Mouse (Mus musculus): ENCODE results near the gene Mtor. TPM values are rescaled to one million over a fixed set of nuclear protein-coding genes. Genes with fewer than 3 reads are reported as not detected.
A peak's percentile ranks its signal among the peaks of the same experiment; 100 is the strongest.

The Mtor gene
- total and polyA plus RNA-seq, 2 experiments from 2014 or later = 28.0 to 43.6 TPM

- H3K27me3 ChIP-seq (ENCODE audit: insufficient read depth, low read length) = no peaks in the 10 kb centered on the region
- no peaks in the 10 kb centered on the region for H3K4me1 ChIP-seq (ENCODE audit: insufficient read depth)
- ATAC-seq (peak; percentile 29; the same call in 1 of the 2 replicates), DNase-seq (no peak)
- no peak overlapping the region for H3K4me3 ChIP-seq (ENCODE audit: low read depth, low read length)
- TF ChIP-seq CTCF (IDR thresholded peaks at IDR 0.05; ENCODE audit: low read depth) = no peak
- H3K36me3 ChIP-seq (ENCODE audit: insufficient read depth) = peaks cover 12% of the 10 kb centered on the region
- no peak overlapping the region for H3K9ac ChIP-seq
- no peak overlapping the region for H3K27ac ChIP-seq (ENCODE audit: low read depth, low read length)
- no peaks in the 10 kb centered on the region for H3K9me3 ChIP-seq (ENCODE audit: low read length)
- no peak overlapping the region for H3K4me2 ChIP-seq (ENCODE audit: low read depth)
- WGBS = 73% methylated on average over 10 of the region's 10 CpGs
Measured at GRCm38 (mm10) chr4:148603376-148604139, 155.1 kb downstream of the Mtor start.

DNA sequence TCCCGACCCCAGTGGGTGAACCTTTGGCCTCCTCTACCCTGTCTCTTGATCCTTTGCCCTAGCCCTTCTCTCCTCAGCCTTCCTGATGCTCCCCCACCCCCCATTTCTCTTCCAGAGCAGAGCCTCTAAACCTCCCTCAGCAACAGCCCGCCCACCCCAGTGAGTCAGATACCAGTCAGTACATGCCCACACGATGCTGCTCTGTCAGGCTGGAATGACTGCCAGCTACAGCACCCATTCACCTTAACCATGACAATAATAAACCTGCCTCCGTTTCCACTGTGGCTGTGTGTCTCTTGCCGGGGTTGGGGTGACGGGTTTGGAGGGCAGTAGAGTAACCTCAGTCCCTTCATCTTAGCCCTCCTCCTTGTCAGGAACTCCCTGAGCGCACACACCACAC, 155.7 kb downstream of the Mtor start:
- Histone ChIP-seq H3K27ac (ENCODE audit: low read depth, low read length) (no peak overlapping the region), H3K4me3 (ENCODE audit: low read depth, low read length) (no peak overlapping the region), H3K9me3 (ENCODE audit: low read length) (no peaks in the 10 kb centered on the region), H3K4me1 (ENCODE audit: insufficient read depth) (no peaks in the 10 kb centered on the region), H3K27me3 (ENCODE audit: insufficient read depth, low read length) (no peaks in the 10 kb centered on the region), H3K4me2 (ENCODE audit: low read depth) (no peak overlapping the region), H3K36me3 (ENCODE audit: insufficient read depth) (peaks cover 12% of the 10 kb centered on the region), H3K9ac (no peak overlapping the region)
- no peak for ATAC-seq
- no peak for TF ChIP-seq CTCF (IDR thresholded peaks at IDR 0.05; ENCODE audit: low read depth)
- DNase-seq = no peak
- WGBS = 79% methylated on average over 7 of the region's 7 CpGs

DNA sequence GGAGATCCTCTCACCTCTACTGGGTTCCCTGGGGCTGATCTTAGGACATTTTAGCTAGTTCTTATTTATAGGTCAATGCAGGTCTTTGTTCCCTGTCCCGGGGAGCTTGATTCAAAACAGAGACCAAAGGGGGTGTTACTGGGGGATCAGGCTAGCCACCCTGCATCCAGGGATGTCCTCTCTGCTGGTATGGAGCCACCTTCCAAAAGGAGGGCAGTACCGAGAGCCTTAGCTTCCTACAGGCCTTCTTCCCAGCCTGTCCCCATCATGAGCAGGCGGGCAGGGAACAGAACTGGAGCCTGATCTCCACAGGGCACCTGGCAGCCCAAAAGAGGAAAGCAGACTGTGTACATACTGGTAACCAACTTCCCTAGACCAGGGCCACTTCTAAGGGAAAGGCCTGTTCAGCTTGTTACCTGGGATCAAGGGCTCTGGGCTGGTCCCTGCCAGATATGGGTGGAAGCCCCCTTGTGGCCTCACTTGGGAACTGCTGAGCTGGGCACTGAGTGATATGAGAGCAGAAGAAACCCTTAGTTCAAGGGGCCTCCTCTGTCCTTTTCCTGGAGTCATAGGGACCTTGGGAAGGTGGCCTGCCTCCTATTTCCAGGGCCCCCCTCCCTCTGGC, 156.2 kb downstream of the Mtor start:
- Histone ChIP-seq H3K27me3 (ENCODE audit: insufficient read depth, low read length) (no peaks in the 10 kb centered on the region), H3K9ac (no peak overlapping the region), H3K36me3 (ENCODE audit: insufficient read depth) (peaks cover 10% of the 10 kb centered on the region; the same call in 1 of the 2 replicates), H3K27ac (ENCODE audit: low read depth, low read length) (no peak overlapping the region), H3K4me3 (ENCODE audit: low read depth, low read length) (no peak overlapping the region), H3K4me2 (ENCODE audit: low read depth) (no peak overlapping the region), H3K9me3 (ENCODE audit: low read length) (no peaks in the 10 kb centered on the region), H3K4me1 (ENCODE audit: insufficient read depth) (no peaks in the 10 kb centered on the region)
- ATAC-seq = peak; percentile 49
- DNase-seq = peak; percentile 56
- TF ChIP-seq CTCF (IDR thresholded peaks at IDR 0.05; ENCODE audit: low read depth) = peak; percentile 72
- WGBS = 92% methylated on average over 3 of the region's 3 CpGs

Other genes with a start within 250 kb of the Mtor start
- gene Disp3, start 160.6 kb upstream of the Mtor start, total RNA-seq (2014; rRNA removed) = 13.2 and 17.3 TPM in 2 replicates
- gene Disp3, start 160.6 kb upstream of the Mtor start, polyA plus RNA-seq (2015; fragmentation: Nextera tagmentation; extraction: Ambion mirVana) = 4.1 and 6.1 TPM in 2 replicates
- gene Ubiad1, start 3.8 kb upstream of the Mtor start, total RNA-seq (2014; rRNA removed) = 13.6 and 18.7 TPM in 2 replicates
- gene Ubiad1, start 3.8 kb upstream of the Mtor start, polyA plus RNA-seq (2015; fragmentation: Nextera tagmentation; extraction: Ambion mirVana) = 11.7 and 12.2 TPM in 2 replicates
- 0.52 TPM in 1 of 2 replicates, not detected in the other for gene Angptl7, start 51.8 kb downstream of the Mtor start, total RNA-seq (2014; rRNA removed)
- 0.21 and 0.33 TPM in 2 replicates for gene Angptl7, start 51.8 kb downstream of the Mtor start, polyA plus RNA-seq (2015; fragmentation: Nextera tagmentation; extraction: Ambion mirVana)
- 70.4 and 80.0 TPM in 2 replicates for gene Exosc10, start 109.8 kb downstream of the Mtor start, total RNA-seq (2014; rRNA removed)
- 75.3 and 76.8 TPM in 2 replicates for gene Exosc10, start 109.8 kb downstream of the Mtor start, polyA plus RNA-seq (2015; fragmentation: Nextera tagmentation; extraction: Ambion mirVana)
- gene Srm, start 142.9 kb downstream of the Mtor start, total RNA-seq (2014; rRNA removed) = 59.9 and 60.3 TPM in 2 replicates
- 199 and 232 TPM in 2 replicates for gene Srm, start 142.9 kb downstream of the Mtor start, polyA plus RNA-seq (2015; fragmentation: Nextera tagmentation; extraction: Ambion mirVana)
- gene Masp2, start 153.9 kb downstream of the Mtor start, total RNA-seq (2014; rRNA removed) = 0.24 TPM in 1 of 2 replicates, not detected in the other
- gene Masp2, start 153.9 kb downstream of the Mtor start, polyA plus RNA-seq (2015; fragmentation: Nextera tagmentation; extraction: Ambion mirVana) = 0.26 TPM in 1 of 2 replicates, not detected in the other
- 107 and 159 TPM in 2 replicates for gene Tardbp, start 178.4 kb downstream of the Mtor start, total RNA-seq (2014; rRNA removed)
- gene Tardbp, start 178.4 kb downstream of the Mtor start, polyA plus RNA-seq (2015; fragmentation: Nextera tagmentation; extraction: Ambion mirVana) = 101 and 104 TPM in 2 replicates
- not detected in 2 replicates for gene Gm572, start 194.7 kb downstream of the Mtor start, total RNA-seq (2014; rRNA removed)
- gene Gm572, start 194.7 kb downstream of the Mtor start, polyA plus RNA-seq (2015; fragmentation: Nextera tagmentation; extraction: Ambion mirVana) = not detected in 2 replicates

Measured in forebrain, postnatal 0 days (tissue).